Mouse (Mus musculus) E14TG2a.4 (cell line): ENCODE results near the gene Mpped1.

Source experiments
- H3K27me3 ChIP-seq: 2 replicates; pipeline ENCODE4 v1.6.1; 2014; ENCODE audit warnings: low read length, control low read depth; ENCODE audit not compliant: insufficient read depth
- H3K36me3 ChIP-seq: 2 replicates; pipeline ENCODE4 v1.6.1; 2014; ENCODE audit warnings: low read length, control low read depth; ENCODE audit not compliant: insufficient read depth
- H3K4me1 ChIP-seq: replicated peaks from 2 replicates; pipeline ENCODE4 v1.6.1; 2014; ENCODE audit warnings: low read depth, low read length, control low read depth
- H3K4me3 ChIP-seq: replicated peaks from 2 replicates; pipeline ENCODE4 v1.5.1; 2014; ENCODE audit warnings: mild to moderate bottlenecking, low read length
- H3K9me3 ChIP-seq: 2 replicates; pipeline ENCODE4 v1.6.1; 2014; ENCODE audit warnings: low read length, control low read depth
- CTCF ChIP-seq: conservative IDR thresholded peaks from 2 replicates; pipeline ENCODE4 v1.5.1; 2014; ENCODE audit warnings: low read length
- NANOG ChIP-seq: IDR thresholded peaks from 2 replicates; pipeline ENCODE4 v1.6.1; 2014; ENCODE audit warnings: borderline replicate concordance, low read length, mixed read lengths
- POU5F1 ChIP-seq: IDR thresholded peaks from 2 replicates; pipeline ENCODE4 v1.6.1; 2014; ENCODE audit warnings: low read length, borderline replicate concordance

The Mpped1 gene

GRCm38 (mm10) chr15:83760683-83761082 lies 18.6 kb upstream of the Mpped1 start:
- H3K27me3 ChIP-seq, result peaks cover 8% of the 10 kb centered on the region; the same call in 1 of the 2 replicates
- no peak overlapping the region for H3K4me3 ChIP-seq
- no peaks in the 10 kb centered on the region for H3K36me3 ChIP-seq
- peaks cover 10% of the 10 kb centered on the region for H3K4me1 ChIP-seq
- TF ChIP-seq CTCF (peak; percentile 96), POU5F1 (no peak)
- H3K9me3 ChIP-seq, result no peaks in the 10 kb centered on the region

GRCm38 (mm10) chr15:83761512-83761911 lies 17.8 kb upstream of the Mpped1 start:
- TF ChIP-seq CTCF (no peak), NANOG (no peak), POU5F1 (no peak)
- Histone ChIP-seq H3K27me3 (peaks cover 5% of the 10 kb centered on the region; the same call in 1 of the 2 replicates), H3K36me3 (no peaks in the 10 kb centered on the region), H3K4me1 (peaks cover 15% of the 10 kb centered on the region), H3K4me3 (no peak overlapping the region), H3K9me3 (no peaks in the 10 kb centered on the region)

- H3K36me3 ChIP-seq, result no peaks in the 10 kb centered on the region
- no peak overlapping the region for H3K4me3 ChIP-seq
- H3K9me3 ChIP-seq, result no peaks in the 10 kb centered on the region
- peaks cover 17% of the 10 kb centered on the region for H3K4me1 ChIP-seq
- TF ChIP-seq CTCF (no peak), NANOG (no peak), POU5F1 (no peak)
- peaks cover 8% of the 10 kb centered on the region; the same call in 1 of the 2 replicates for H3K27me3 ChIP-seq
Observed at GRCm38 (mm10) chr15:83765388-83766029, 13.8 kb upstream of the Mpped1 start.

- TF ChIP-seq NANOG (no peak), POU5F1 (no peak), CTCF (no peak)
- Histone ChIP-seq H3K9me3 (no peaks in the 10 kb centered on the region), H3K36me3 (no peaks in the 10 kb centered on the region), H3K4me3 (no peak overlapping the region), H3K27me3 (peaks cover 38% of the 10 kb centered on the region), H3K4me1 (0 out of 2 replicates have a peak, but pooled peaks cover 2% of the 10 kb centered on the region)
Observed at GRCm38 (mm10) chr15:83771346-83772053, 7.8 kb upstream of the Mpped1 start.

GRCm38 (mm10) chr15:83772460-83772859 lies 6.8 kb upstream of the Mpped1 start:
- Histone ChIP-seq H3K4me1 (0 out of 2 replicates have a peak, but pooled peaks cover 2% of the 10 kb centered on the region), H3K9me3 (no peaks in the 10 kb centered on the region), H3K36me3 (no peaks in the 10 kb centered on the region), H3K27me3 (peaks cover 44% of the 10 kb centered on the region), H3K4me3 (no peak overlapping the region)
- TF ChIP-seq NANOG, result no peak
- TF ChIP-seq CTCF, result no peak
- no peak for TF ChIP-seq POU5F1

GRCm38 (mm10) chr15:83772953-83773352 lies 6.3 kb upstream of the Mpped1 start:
- H3K9me3 ChIP-seq, result no peaks in the 10 kb centered on the region
- H3K27me3 ChIP-seq, result peaks cover 48% of the 10 kb centered on the region
- H3K4me1 ChIP-seq, result 0 out of 2 replicates have a peak, but pooled peaks cover 2% of the 10 kb centered on the region
- TF ChIP-seq NANOG, result no peak
- TF ChIP-seq POU5F1, result no peak
- H3K4me3 ChIP-seq, result no peak overlapping the region
- no peaks in the 10 kb centered on the region for H3K36me3 ChIP-seq

GRCm38 (mm10) chr15:83774922-83775321 lies 4.3 kb upstream of the Mpped1 start:
- TF ChIP-seq CTCF (no peak), NANOG (no peak), POU5F1 (no peak)
- no peaks in the 10 kb centered on the region for H3K4me1 ChIP-seq
- H3K4me3 ChIP-seq, result no peak overlapping the region
- H3K36me3 ChIP-seq, result no peaks in the 10 kb centered on the region
- peaks cover 63% of the 10 kb centered on the region for H3K27me3 ChIP-seq
- H3K9me3 ChIP-seq, result no peaks in the 10 kb centered on the region

- Histone ChIP-seq H3K36me3 (no peaks in the 10 kb centered on the region), H3K9me3 (0 out of 2 replicates have a peak, but pooled peaks cover 2% of the 10 kb centered on the region), H3K4me1 (peaks cover 4% of the 10 kb centered on the region; the same call in 1 of the 2 replicates), H3K27me3 (peaks cover 71% of the 10 kb centered on the region), H3K4me3 (no peak overlapping the region)
- TF ChIP-seq CTCF (no peak), POU5F1 (no peak), NANOG (no peak)
Observed at GRCm38 (mm10) chr15:83776265-83777000, 2.8 kb upstream of the Mpped1 start.
